Mouse (Mus musculus) kidney, adult 9 months (tissue): ENCODE measurements at regions not wholly inside any gene's neighbourhood (a gene's known extent, or its start where the extent isn't known, plus 50 kb on each side); places are given as distances from the start of the nearest gene placed in this dataset.

Experiments used
- DNase-seq: peaks from one replicate; pipeline ENCODE4 v3.0.0; 2022

GRCm38 (mm10) chrX:77443852-77444492, 66.8 kb upstream of the Tbl1x start:
- no peak for DNase-seq

- DNase-seq = no peak
Observed at GRCm38 (mm10) chrX:77446755-77447154, 64.1 kb upstream of the Tbl1x start.

- no peak for DNase-seq
Observed at GRCm38 (mm10) chrX:77451977-77452675, 58.7 kb upstream of the Tbl1x start.
